Mouse (Mus musculus) forebrain, embryonic 14.5 days (tissue): ENCODE measurements around the gene Tcp11. TPM values are rescaled to one million over a fixed set of nuclear protein-coding genes. Genes with fewer than 3 reads are reported as not detected.
A peak's percentile ranks its signal among the peaks of the same experiment; 100 is the strongest.

Experiments
- ATAC-seq: fragments of 200-750 bp; cut with Nextera tagmentation; 2 replicates; pipeline ENCODE4 v1.8.0; 2017; ENCODE audit warnings: mild to moderate bottlenecking, moderate library complexity
- DNase-seq: peaks from one replicate; pipeline ENCODE4 v3.0.0-alpha.2; 2015; ENCODE audit warnings: low spot score
- H3K27ac ChIP-seq: fragments of 300-500 bp; sonication (generic); 2 replicates; pipeline ENCODE4 v1.5.1; 2014; ENCODE audit warnings: low read depth, mild to moderate bottlenecking, control low read depth, low read length, moderate library complexity
- H3K27me3 ChIP-seq: fragments of 300-500 bp; sonication (generic); replicated peaks from 2 replicates; pipeline ENCODE4 v1.6.1; 2014; ENCODE audit warnings: low read length, control low read depth, mixed read lengths; ENCODE audit not compliant: control insufficient read depth, insufficient read depth
- H3K36me3 ChIP-seq: fragments of 300-500 bp; sonication (generic); 2 replicates; pipeline ENCODE4 v1.6.1; 2014; ENCODE audit warnings: low read length, control low read depth; ENCODE audit not compliant: control insufficient read depth, insufficient read depth
- H3K4me1 ChIP-seq: fragments of 300-500 bp; sonication (generic); 2 replicates; pipeline ENCODE4 v1.6.1; 2014; ENCODE audit warnings: antibody characterized with exemption, low read length, control low read depth; ENCODE audit not compliant: control insufficient read depth, insufficient read depth
- H3K4me2 ChIP-seq: fragments of 300-500 bp; sonication (generic); 2 replicates; pipeline ENCODE4 v1.6.1; 2014; ENCODE audit warnings: mild to moderate bottlenecking, control low read depth, low read length
- H3K4me3 ChIP-seq: fragments of 300-500 bp; sonication (generic); 2 replicates; pipeline ENCODE4 v1.5.1; 2014; ENCODE audit warnings: low read depth, low read length, control low read depth
- H3K9ac ChIP-seq: fragments of 300-500 bp; sonication (generic); 2 replicates; pipeline ENCODE4 v1.6.1; 2014; ENCODE audit warnings: mild to moderate bottlenecking, low read length, control low read depth, moderate library complexity
- H3K9me3 ChIP-seq: fragments of 300-500 bp; sonication (generic); replicated peaks from 2 replicates; pipeline ENCODE4 v1.6.1; 2016; ENCODE audit warnings: low read length, control low read depth, mixed read lengths; ENCODE audit not compliant: control insufficient read depth
- WGBS: fragments of 180-500 bp; shearing (Covaris S2); extraction: QIAGEN DNeasy Blood & Tissue Kit; methylation state at CpG from one replicate; pipeline ENCODE4 v1.1.7; 2014; 5-methylcytosine and 5-hydroxymethylcytosine counted together
- polyA plus RNA-seq: library from polyadenylated mRNA; unstranded; fragments of >200 nt; fragmentation: Nextera tagmentation; extraction: Ambion mirVana; gene quantifications from 2 replicates; pipeline ENCODE4 v1.2.1, GENCODE M21; 2014

Gene Tcp11
- polyA plus RNA-seq, 1 experiment from 2014 or later, result 1.6 TPM

- ATAC-seq, result no peak
- Histone ChIP-seq H3K9me3 (no peaks in the 10 kb centered on the region), H3K4me2 (no peak overlapping the region), H3K4me1 (peaks cover 29% of the 10 kb centered on the region), H3K9ac (no peak overlapping the region), H3K27me3 (no peaks in the 10 kb centered on the region), H3K4me3 (no peak overlapping the region), H3K27ac (peak overlapping the region; percentile 15; the same call in 1 of the 2 replicates), H3K36me3 (no peaks in the 10 kb centered on the region)
- 83% methylated on average over 10 of the region's 10 CpGs for WGBS
- DNase-seq, result no peak
Measured at GRCm38 (mm10) chr17:28030446-28030845, 50.0 kb downstream of the Tcp11 start.

- Histone ChIP-seq H3K4me3 (no peak overlapping the region), H3K27ac (no peak overlapping the region), H3K4me2 (no peak overlapping the region), H3K27me3 (no peaks in the 10 kb centered on the region), H3K4me1 (peaks cover 35% of the 10 kb centered on the region), H3K36me3 (no peaks in the 10 kb centered on the region), H3K9me3 (no peaks in the 10 kb centered on the region), H3K9ac (no peak overlapping the region)
- WGBS, result 69% methylated on average over 2 of the region's 2 CpGs
- ATAC-seq (no peak), DNase-seq (no peak)
Measured at GRCm38 (mm10) chr17:28029308-28029707, 51.1 kb downstream of the Tcp11 start.

GRCm38 (mm10) chr17:28028236-28028635 is 52.2 kb downstream of the Tcp11 start:
- Histone ChIP-seq H3K4me3 (no peak overlapping the region), H3K4me1 (peaks cover 35% of the 10 kb centered on the region), H3K9ac (no peak overlapping the region), H3K4me2 (no peak overlapping the region), H3K27ac (no peak overlapping the region), H3K9me3 (no peaks in the 10 kb centered on the region), H3K27me3 (no peaks in the 10 kb centered on the region), H3K36me3 (no peaks in the 10 kb centered on the region)
- WGBS, result 62% methylated on average over 10 of the region's 10 CpGs
- no peak for ATAC-seq
- no peak for DNase-seq

- WGBS, result 93% methylated on average over 6 of the region's 6 CpGs
- no peaks in the 10 kb centered on the region for H3K27me3 ChIP-seq
- H3K4me2 ChIP-seq, result no peak overlapping the region
- no peak overlapping the region for H3K4me3 ChIP-seq
- H3K4me1 ChIP-seq, result peaks cover 34% of the 10 kb centered on the region
- H3K9me3 ChIP-seq, result no peaks in the 10 kb centered on the region
- no peak overlapping the region for H3K9ac ChIP-seq
- ATAC-seq (no peak), DNase-seq (no peak)
- H3K27ac ChIP-seq, result no peak overlapping the region
- no peaks in the 10 kb centered on the region for H3K36me3 ChIP-seq
Measured at GRCm38 (mm10) chr17:28027197-28027596, 53.2 kb downstream of the Tcp11 start.

- no peak overlapping the region for H3K4me2 ChIP-seq
- 60% methylated on average over 14 of the region's 14 CpGs for WGBS
- H3K4me3 ChIP-seq, result no peak overlapping the region
- peak overlapping the region; percentile 70 for H3K27ac ChIP-seq
- peaks cover 31% of the 10 kb centered on the region for H3K4me1 ChIP-seq
- H3K27me3 ChIP-seq, result no peaks in the 10 kb centered on the region
- no peaks in the 10 kb centered on the region for H3K36me3 ChIP-seq
- H3K9ac ChIP-seq, result 0 out of 2 replicates have a peak overlapping the region, but pooled peaks have one; percentile 25
- H3K9me3 ChIP-seq, result no peaks in the 10 kb centered on the region
- peak; percentile 60 for ATAC-seq
- DNase-seq, result peak; percentile 78
Measured at GRCm38 (mm10) chr17:28026111-28026872, 54.1 kb downstream of the Tcp11 start.

GRCm38 (mm10) chr17:28025541-28025961 is 54.9 kb downstream of the Tcp11 start:
- WGBS, result 35% methylated on average over 5 of the region's 5 CpGs
- DNase-seq (peak; percentile 77), ATAC-seq (peak; percentile 61)
- Histone ChIP-seq H3K9ac (no peak overlapping the region), H3K4me3 (no peak overlapping the region), H3K4me1 (peaks cover 31% of the 10 kb centered on the region), H3K27ac (peak overlapping the region; percentile 70), H3K36me3 (no peaks in the 10 kb centered on the region), H3K9me3 (no peaks in the 10 kb centered on the region), H3K4me2 (no peak overlapping the region), H3K27me3 (no peaks in the 10 kb centered on the region)

- Histone ChIP-seq H3K27ac (no peak overlapping the region; the same call in 1 of the 2 replicates), H3K4me3 (no peak overlapping the region), H3K27me3 (no peaks in the 10 kb centered on the region), H3K9me3 (no peaks in the 10 kb centered on the region), H3K36me3 (no peaks in the 10 kb centered on the region), H3K4me1 (peaks cover 38% of the 10 kb centered on the region), H3K9ac (peak overlapping the region; percentile 25; the same call in 1 of the 2 replicates), H3K4me2 (no peak overlapping the region)
- 64% methylated on average over 22 of the region's 22 CpGs for WGBS
- DNase-seq (peak; percentile 43), ATAC-seq (no peak)
Measured at GRCm38 (mm10) chr17:28022854-28023655, 57.4 kb downstream of the Tcp11 start.

- H3K4me1 ChIP-seq, result peaks cover 40% of the 10 kb centered on the region
- H3K9ac ChIP-seq, result no peak overlapping the region; the same call in 1 of the 2 replicates
- H3K9me3 ChIP-seq, result no peaks in the 10 kb centered on the region
- H3K36me3 ChIP-seq, result no peaks in the 10 kb centered on the region
- no peak overlapping the region for H3K4me3 ChIP-seq
- H3K27ac ChIP-seq, result no peak overlapping the region
- no peak for ATAC-seq
- no peak for DNase-seq
- no peaks in the 10 kb centered on the region for H3K27me3 ChIP-seq
- H3K4me2 ChIP-seq, result no peak overlapping the region
- 69% methylated on average over 10 of the region's 10 CpGs for WGBS
Measured at GRCm38 (mm10) chr17:28021911-28022310, 58.5 kb downstream of the Tcp11 start.
